Mouse (Mus musculus) kidney, postnatal 36 days (tissue): ENCODE measurements around the gene Inpp5a.
"Not testable (repeated sequence)": the region's sequence is repeated elsewhere in the genome, so short reads cannot be mapped to it uniquely, and the experiment has no call there.

Experiments
- DNase-seq, 2 experiments: peaks; one replicate each; pipeline ENCODE4 v3.0.0; 2021 to 2022; ENCODE audit warnings: mixed read lengths in 2 of 2

Inpp5a gene

GRCm38 (mm10) chr7:139400926-139401325 lies 12.0 kb downstream of the Inpp5a start:
- no peak for DNase-seq

- no peak for DNase-seq
These were observed 12.9 kb downstream of the Inpp5a start for GRCm38 (mm10) chr7:139401791-139402190.

- DNase-seq, result no peak
These were observed 13.8 kb downstream of the Inpp5a start for GRCm38 (mm10) chr7:139402721-139403120.

- no peak for DNase-seq
These were observed 17.7 kb downstream of the Inpp5a start for GRCm38 (mm10) chr7:139406581-139406980.

GRCm38 (mm10) chr7:139407966-139408365 lies 19.1 kb downstream of the Inpp5a start:
- no peak for DNase-seq

GRCm38 (mm10) chr7:139409903-139410302 lies 21.0 kb downstream of the Inpp5a start:
- DNase-seq, result no peak

- DNase-seq, result peak in 1 of 2 experiments; percentile 56
These were observed 23.5 kb downstream of the Inpp5a start for GRCm38 (mm10) chr7:139412223-139412950.

- no peak for DNase-seq
These were observed 24.5 kb downstream of the Inpp5a start for GRCm38 (mm10) chr7:139413400-139413799.

- DNase-seq, result no peak
These were observed 26.8 kb downstream of the Inpp5a start for GRCm38 (mm10) chr7:139415616-139416225.

GRCm38 (mm10) chr7:139418371-139418770 lies 29.5 kb downstream of the Inpp5a start:
- no peak for DNase-seq

- no peak for DNase-seq
These were observed 33.9 kb downstream of the Inpp5a start for GRCm38 (mm10) chr7:139422827-139423226.

GRCm38 (mm10) chr7:139434095-139434830 lies 45.4 kb downstream of the Inpp5a start:
- DNase-seq, result peak; percentile 68 to 83

- DNase-seq, result not testable (repeated sequence)
These were observed 46.0 kb downstream of the Inpp5a start for GRCm38 (mm10) chr7:139434931-139435330.

- no peak for DNase-seq
These were observed 46.8 kb downstream of the Inpp5a start for GRCm38 (mm10) chr7:139435749-139436148.

- DNase-seq, result no peak
These were observed 48.0 kb downstream of the Inpp5a start for GRCm38 (mm10) chr7:139436951-139437350.

- no peak for DNase-seq
These were observed 48.6 kb downstream of the Inpp5a start for GRCm38 (mm10) chr7:139437471-139437870.

GRCm38 (mm10) chr7:139437926-139438600 lies 49.2 kb downstream of the Inpp5a start:
- peak in 1 of 2 experiments; percentile 26 for DNase-seq

GRCm38 (mm10) chr7:139438601-139438945 lies 49.7 kb downstream of the Inpp5a start:
- DNase-seq, result no peak

- no peak for DNase-seq
These were observed 50.1 kb downstream of the Inpp5a start for GRCm38 (mm10) chr7:139439031-139439430.

- DNase-seq, result no peak
These were observed 51.3 kb downstream of the Inpp5a start for GRCm38 (mm10) chr7:139439922-139440895.

GRCm38 (mm10) chr7:139441022-139441421 lies 52.1 kb downstream of the Inpp5a start:
- no peak for DNase-seq

- DNase-seq, result peak; percentile 32 to 43
These were observed 52.9 kb downstream of the Inpp5a start for GRCm38 (mm10) chr7:139441761-139442211.
